Mouse (Mus musculus) forebrain, embryonic 11.5 days (tissue): ENCODE results near the gene Ccdc85c. TPM values are rescaled to one million over a fixed set of nuclear protein-coding genes. Genes with fewer than 3 reads are reported as not detected.

ENCODE experiments used
- ATAC-seq: fragments of 200-750 bp; cut with Nextera tagmentation; replicated peaks from 2 replicates; pipeline ENCODE4 v1.8.0; 2017; ENCODE audit warnings: moderate TSS enrichment; ENCODE audit not compliant: low FRiP score
- DNase-seq: peaks from one replicate; pipeline ENCODE4 v3.0.0-alpha.2; 2017; ENCODE audit warnings: low spot score
- H3K27ac ChIP-seq: fragments of 300-500 bp; sonication (generic); 2 replicates; pipeline ENCODE4 v1.5.1; 2014; ENCODE audit warnings: low read depth, low read length
- H3K27me3 ChIP-seq: fragments of 300-500 bp; sonication (generic); 2 replicates; pipeline ENCODE4 v1.6.1; 2014; ENCODE audit warnings: mild to moderate bottlenecking, low read length, mixed read lengths; ENCODE audit not compliant: control insufficient read depth, insufficient read depth
- H3K36me3 ChIP-seq: fragments of 300-500 bp; sonication (generic); 2 replicates; pipeline ENCODE4 v1.6.1; 2014; ENCODE audit warnings: mild to moderate bottlenecking, low read length, moderate library complexity, mixed read lengths; ENCODE audit not compliant: control insufficient read depth, insufficient read depth
- H3K4me1 ChIP-seq: fragments of 300-500 bp; sonication (generic); replicated peaks from 2 replicates; pipeline ENCODE4 v1.6.1; 2014; ENCODE audit warnings: low read length, mixed read lengths; ENCODE audit not compliant: control insufficient read depth, insufficient read depth
- H3K4me2 ChIP-seq: fragments of 300-500 bp; sonication (generic); 2 replicates; pipeline ENCODE4 v1.6.1; 2014; ENCODE audit warnings: low read depth, mild to moderate bottlenecking, low read length, moderate library complexity, mixed read lengths; ENCODE audit not compliant: severe bottlenecking
- H3K4me3 ChIP-seq: fragments of 300-500 bp; sonication (generic); 2 replicates; pipeline ENCODE4 v1.5.1; 2014; ENCODE audit warnings: low read depth, low read length
- H3K9ac ChIP-seq: fragments of 300-500 bp; sonication (generic); 2 replicates; pipeline ENCODE4 v1.6.1; 2014; ENCODE audit warnings: low read length
- H3K9me3 ChIP-seq: fragments of 300-500 bp; sonication (generic); 2 replicates; pipeline ENCODE4 v1.6.1; 2016; ENCODE audit warnings: low read length, mixed read lengths; ENCODE audit not compliant: control insufficient read depth
- WGBS: fragments of 180-500 bp; shearing (Covaris S2); extraction: QIAGEN DNeasy Blood & Tissue Kit; methylation state at CpG from one replicate; pipeline ENCODE4 v1.1.7; 2014; 5-methylcytosine and 5-hydroxymethylcytosine counted together
- polyA plus RNA-seq: library from polyadenylated mRNA; unstranded; fragments of >200 nt; fragmentation: Nextera tagmentation; extraction: Ambion mirVana; gene quantifications from 2 replicates; pipeline ENCODE4 v1.2.1, GENCODE M21; 2014

Ccdc85c gene
- polyA plus RNA-seq, 1 experiment from 2014 or later, result 18.8 TPM

DNA sequence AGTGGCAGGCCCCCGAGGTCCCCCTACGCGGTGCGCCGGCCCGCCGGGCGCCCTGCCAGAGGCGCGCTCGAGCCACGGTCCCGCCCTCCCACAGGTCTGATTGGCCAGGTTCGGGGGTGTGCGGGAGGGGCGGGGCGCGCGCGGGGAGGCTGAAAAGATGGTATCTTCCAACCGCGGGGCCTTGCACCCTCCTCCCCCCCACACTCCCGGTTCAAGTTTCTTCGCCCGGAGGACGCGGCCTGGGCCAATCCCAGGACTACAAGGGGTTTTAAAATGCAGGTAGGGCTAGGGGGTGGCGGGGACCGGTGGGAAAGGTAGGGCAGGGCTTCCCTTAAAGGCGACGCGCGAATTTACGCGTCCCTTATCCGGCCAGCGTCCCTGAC is 274 bp upstream of the Ccdc85c start:
- ATAC-seq (peak; percentile 95), DNase-seq (peak; percentile 100)
- under 1% methylated on average over 37 of the region's 37 CpGs for WGBS
- H3K4me2 ChIP-seq, result peak overlapping the region; percentile 99
- no peaks in the 10 kb centered on the region for H3K36me3 ChIP-seq
- H3K9ac ChIP-seq, result peak overlapping the region; percentile 85
- H3K27ac ChIP-seq, result peak overlapping the region; percentile 95
- H3K9me3 ChIP-seq, result no peaks in the 10 kb centered on the region
- H3K4me3 ChIP-seq, result peak overlapping the region; percentile 80
- H3K27me3 ChIP-seq, result no peaks in the 10 kb centered on the region
- H3K4me1 ChIP-seq, result peaks cover 45% of the 10 kb centered on the region

GRCm38 (mm10) chr12:108274313-108274595 is 971 bp downstream of the Ccdc85c start:
- WGBS, result under 1% methylated on average over 31 of the region's 35 CpGs
- no peak overlapping the region for H3K27ac ChIP-seq

GRCm38 (mm10) chr12:108273466-108274312 is 1.5 kb downstream of the Ccdc85c start:
- Histone ChIP-seq H3K4me3 (peak overlapping the region; percentile 80), H3K9ac (peak overlapping the region; percentile 84), H3K9me3 (no peaks in the 10 kb centered on the region), H3K36me3 (no peaks in the 10 kb centered on the region), H3K27ac (no peak overlapping the region), H3K4me2 (peak overlapping the region; percentile 99), H3K27me3 (no peaks in the 10 kb centered on the region), H3K4me1 (peaks cover 50% of the 10 kb centered on the region)
- ATAC-seq (no peak), DNase-seq (no peak)
- WGBS, result 2% methylated on average over 21 of the region's 21 CpGs

More at GRCm38 (mm10) chr12:108274313-108274595, 971 bp downstream of the Ccdc85c start:
- Histone ChIP-seq H3K9me3 (no peaks in the 10 kb centered on the region), H3K27me3 (no peaks in the 10 kb centered on the region), H3K4me2 (peak overlapping the region; percentile 99), H3K36me3 (no peaks in the 10 kb centered on the region), H3K9ac (peak overlapping the region; percentile 84), H3K4me1 (peaks cover 50% of the 10 kb centered on the region), H3K4me3 (peak overlapping the region; percentile 80)
- ATAC-seq, result no peak
- DNase-seq, result peak; percentile 59

GRCm38 (mm10) chr12:108272143-108272635 is 3.0 kb downstream of the Ccdc85c start:
- H3K9ac ChIP-seq, result no peak overlapping the region
- 64% methylated on average over 7 of the region's 7 CpGs for WGBS
- no peak overlapping the region for H3K4me3 ChIP-seq
- no peaks in the 10 kb centered on the region for H3K27me3 ChIP-seq
- no peak for DNase-seq
- H3K27ac ChIP-seq, result no peak overlapping the region
- H3K36me3 ChIP-seq, result no peaks in the 10 kb centered on the region
- ATAC-seq, result no peak
- peaks cover 41% of the 10 kb centered on the region for H3K4me1 ChIP-seq
- H3K4me2 ChIP-seq, result peak overlapping the region; percentile 99; the same call in 1 of the 2 replicates
- no peaks in the 10 kb centered on the region for H3K9me3 ChIP-seq

DNA sequence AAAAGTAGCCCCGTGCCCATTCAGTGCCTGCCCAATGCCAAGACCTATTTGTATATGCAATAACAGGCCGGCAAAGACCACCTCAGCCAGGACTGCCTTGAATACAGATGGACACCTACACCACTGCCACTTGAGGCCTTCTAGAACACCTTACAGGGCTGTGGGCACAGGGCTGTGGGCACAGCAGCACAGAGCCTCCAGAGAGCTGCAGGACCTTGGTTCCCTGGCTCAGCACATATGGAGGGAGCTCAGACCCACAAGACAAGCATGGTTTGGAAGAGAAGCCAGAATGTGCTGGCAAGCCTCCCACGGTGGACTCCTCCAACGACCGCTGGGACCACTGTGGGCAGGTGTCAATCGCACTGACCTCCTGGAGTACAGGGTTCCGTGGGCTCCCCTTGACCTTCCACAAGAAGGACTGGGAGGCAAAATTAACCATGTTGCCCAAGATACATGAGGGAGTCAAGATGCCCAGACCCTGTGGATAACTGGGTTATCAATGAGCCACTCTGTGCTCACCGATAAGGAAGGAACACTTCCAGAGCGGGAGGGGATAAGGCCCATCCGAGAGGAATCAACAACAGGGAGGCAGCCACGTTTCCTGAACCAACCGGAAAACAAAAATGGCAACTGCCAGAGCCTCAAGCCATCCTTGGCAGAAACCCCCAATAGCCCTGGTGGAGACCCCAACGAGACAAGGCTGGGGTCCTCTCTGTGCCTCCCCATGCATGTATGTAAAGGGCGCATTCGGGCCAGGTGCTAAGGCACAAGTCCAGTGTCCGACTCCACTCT is 3.7 kb downstream of the Ccdc85c start:
- Histone ChIP-seq H3K27ac (no peak overlapping the region), H3K27me3 (no peaks in the 10 kb centered on the region), H3K9ac (no peak overlapping the region), H3K9me3 (no peaks in the 10 kb centered on the region), H3K4me3 (no peak overlapping the region), H3K4me1 (peaks cover 36% of the 10 kb centered on the region), H3K36me3 (no peaks in the 10 kb centered on the region), H3K4me2 (peak overlapping the region; percentile 99; the same call in 1 of the 2 replicates)
- WGBS, result 81% methylated on average over 16 of the region's 16 CpGs
- ATAC-seq (no peak), DNase-seq (no peak)

DNA sequence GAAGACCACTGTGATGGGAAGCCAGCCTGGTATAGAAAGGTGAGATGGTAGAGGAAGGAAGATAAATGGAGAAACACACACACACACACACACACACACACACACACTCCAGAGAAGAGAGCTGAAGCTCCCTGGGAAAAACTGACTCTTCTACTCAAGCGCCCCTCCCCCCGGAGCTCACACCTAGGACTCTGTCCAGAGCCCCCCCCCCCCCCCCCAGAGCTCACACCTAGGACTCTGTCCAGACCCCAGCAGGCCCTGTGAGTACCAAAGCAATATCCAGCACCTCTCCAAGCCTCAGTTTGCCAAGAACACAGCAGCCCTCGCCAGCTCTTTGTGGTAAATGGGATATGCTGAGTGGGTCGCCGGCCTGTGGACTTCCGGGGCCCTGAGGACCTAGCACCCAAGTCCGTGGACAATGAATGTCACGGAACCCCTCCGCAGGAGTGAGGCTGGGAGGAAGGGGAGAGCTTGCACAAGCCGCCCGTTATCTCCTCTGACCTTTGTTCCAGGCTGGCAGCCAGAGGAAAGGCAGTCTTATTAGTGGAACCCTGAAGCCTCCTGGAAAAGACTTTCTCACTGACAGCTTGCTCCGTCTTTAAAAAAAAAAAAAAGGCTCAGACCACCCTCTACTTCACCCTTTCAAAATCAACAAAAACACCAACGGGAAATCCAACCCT is 4.8 kb downstream of the Ccdc85c start:
- WGBS, result 58% methylated on average over 13 of the region's 13 CpGs
- Histone ChIP-seq H3K9me3 (no peaks in the 10 kb centered on the region), H3K27ac (no peak overlapping the region), H3K4me3 (no peak overlapping the region), H3K36me3 (no peaks in the 10 kb centered on the region), H3K9ac (no peak overlapping the region), H3K4me2 (no peak overlapping the region), H3K4me1 (peaks cover 45% of the 10 kb centered on the region), H3K27me3 (no peaks in the 10 kb centered on the region)
- no peak for DNase-seq
- ATAC-seq, result no peak

- DNase-seq (no peak), ATAC-seq (no peak)
- Histone ChIP-seq H3K4me1 (peaks cover 51% of the 10 kb centered on the region), H3K4me3 (no peak overlapping the region), H3K9ac (no peak overlapping the region), H3K9me3 (no peaks in the 10 kb centered on the region), H3K36me3 (no peaks in the 10 kb centered on the region), H3K27ac (no peak overlapping the region), H3K27me3 (no peaks in the 10 kb centered on the region), H3K4me2 (no peak overlapping the region)
- 84% methylated on average over 5 of the region's 5 CpGs for WGBS
These were observed 5.5 kb downstream of the Ccdc85c start for GRCm38 (mm10) chr12:108269699-108270098.

DNA sequence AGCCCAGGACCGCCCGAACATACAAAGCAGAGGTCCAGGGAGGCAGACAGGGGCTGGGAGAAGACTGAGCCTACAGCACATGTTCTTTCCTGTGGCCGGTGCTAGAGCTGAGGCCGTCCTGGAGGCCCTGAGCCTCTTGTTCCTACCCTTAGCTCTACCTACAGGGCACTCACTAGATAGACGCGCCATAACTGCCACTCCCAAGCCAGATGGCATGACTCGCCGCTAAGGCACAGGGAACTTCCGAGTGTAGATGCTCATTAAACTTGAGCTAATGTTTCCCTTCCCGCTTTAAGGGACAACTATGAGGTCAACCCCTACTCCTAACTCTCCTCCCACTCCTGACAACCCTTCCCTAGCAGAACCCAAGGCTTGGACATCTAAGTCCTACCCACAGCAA is 6.3 kb downstream of the Ccdc85c start:
- H3K4me1 ChIP-seq, result peaks cover 55% of the 10 kb centered on the region
- H3K4me2 ChIP-seq, result no peak overlapping the region
- WGBS, result 96% methylated on average over 10 of the region's 10 CpGs
- H3K27ac ChIP-seq, result no peak overlapping the region
- no peaks in the 10 kb centered on the region for H3K9me3 ChIP-seq
- no peaks in the 10 kb centered on the region for H3K27me3 ChIP-seq
- DNase-seq (no peak), ATAC-seq (no peak)
- H3K9ac ChIP-seq, result no peak overlapping the region
- no peak overlapping the region for H3K4me3 ChIP-seq
- no peaks in the 10 kb centered on the region for H3K36me3 ChIP-seq
